Mouse (Mus musculus): Measurements from ENCODE around the gene Egflam. TPM values are rescaled to one million over a fixed set of nuclear protein-coding genes. Genes with fewer than 3 reads are reported as not detected.

The Egflam gene
- total RNA-seq (2021): 1 to 10 TPM; 7.7 to 8.7 TPM

DNA sequence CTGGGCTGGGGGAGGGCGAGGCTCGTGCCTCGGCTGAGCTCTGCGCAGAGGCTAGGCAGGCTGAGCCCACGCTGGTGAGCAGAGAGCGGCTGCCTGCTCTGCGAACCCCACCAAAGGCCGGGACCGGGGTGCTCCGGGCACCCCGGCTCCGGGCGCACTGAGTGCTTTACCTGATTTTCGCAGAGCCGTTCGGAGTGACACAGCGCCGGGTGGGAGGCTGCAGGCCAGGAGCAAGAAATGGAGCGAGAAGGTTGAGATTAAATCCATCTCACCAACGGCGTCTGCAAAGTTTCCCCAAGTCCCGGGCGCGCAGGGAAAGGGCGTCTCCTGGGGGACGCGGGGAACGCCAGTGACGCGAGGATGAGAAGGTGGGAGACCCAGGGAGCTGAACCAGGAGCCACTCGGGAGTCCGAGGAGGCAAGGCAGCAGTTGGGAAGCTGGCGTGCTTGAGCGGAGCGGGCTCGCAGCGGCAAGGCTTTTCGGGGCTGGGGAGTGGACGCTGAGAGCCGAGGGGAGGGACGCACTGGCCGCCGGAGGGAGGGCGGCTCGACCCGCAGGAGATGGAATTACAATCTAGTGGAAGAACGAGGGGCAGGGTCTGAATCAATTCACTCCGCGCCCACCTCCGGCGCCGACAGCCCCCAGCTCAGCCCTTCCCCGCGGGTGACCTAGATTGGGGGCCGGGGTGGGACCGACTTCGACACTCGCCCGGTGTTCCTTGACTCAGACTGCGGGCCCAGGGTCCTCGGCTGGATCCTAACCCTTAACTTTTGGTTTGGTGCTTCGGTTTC, at the start of gene Egflam:
Gene Egflam, minus strand, starts transcription at position 578 of the 791 bp plus-strand sequence.
- intact Hi-C loops (cut with DNase I): no loop called here
- DNase-seq (ENCODE audit: low spot score): no peak

DNA sequence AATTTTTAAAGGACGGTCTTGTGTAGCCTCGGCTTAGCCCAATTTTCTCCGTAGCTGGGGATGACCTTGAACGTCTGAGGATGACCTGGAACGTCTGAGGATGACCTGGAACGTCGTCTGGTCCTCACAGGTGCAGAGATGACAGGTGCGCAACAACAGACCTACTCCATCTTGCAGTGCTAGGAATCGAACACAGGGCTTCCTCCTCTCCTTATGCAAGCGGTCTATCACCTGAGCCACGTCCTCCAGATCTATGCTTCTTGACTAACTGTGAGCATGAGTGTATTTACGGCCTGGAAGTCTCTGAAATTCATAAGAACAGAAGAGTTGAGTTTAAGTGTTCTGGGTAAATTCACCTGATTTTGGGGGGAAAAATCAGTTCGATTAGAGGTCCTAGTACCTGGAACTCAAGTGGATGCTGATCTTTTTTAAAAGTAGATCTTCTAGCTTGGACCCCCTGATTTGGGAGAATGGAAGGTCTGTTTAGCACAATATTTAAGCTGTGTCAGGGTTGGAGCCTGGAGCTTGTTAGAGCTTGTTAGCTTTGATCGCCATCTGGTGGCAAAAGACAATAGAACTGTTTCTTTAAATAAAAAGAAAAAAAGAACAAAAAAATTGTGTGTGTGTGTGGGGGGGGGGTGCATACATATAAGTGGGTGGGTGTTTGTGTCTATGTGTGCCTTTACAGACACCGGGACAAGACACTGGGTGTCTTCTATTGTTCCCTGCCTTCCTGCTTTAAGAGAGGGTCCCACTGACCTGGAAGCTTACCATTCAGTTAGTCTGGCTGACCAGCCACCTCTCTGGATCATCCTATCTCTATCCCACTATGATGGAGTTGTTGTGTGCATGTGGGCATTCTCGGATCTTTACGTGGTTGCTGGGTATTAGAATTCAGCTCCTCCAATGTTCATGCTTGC, 45.5 kb upstream of the Egflam start:
- intact Hi-C loops (cut with DNase I): loop anchor here (1.0 to 10.0 kb wide), 3 partner anchors 159 to 534 kb away; no protein-coding TSS in a partner anchor
- DNase-seq (ENCODE audit: low spot score): no peak

DNA sequence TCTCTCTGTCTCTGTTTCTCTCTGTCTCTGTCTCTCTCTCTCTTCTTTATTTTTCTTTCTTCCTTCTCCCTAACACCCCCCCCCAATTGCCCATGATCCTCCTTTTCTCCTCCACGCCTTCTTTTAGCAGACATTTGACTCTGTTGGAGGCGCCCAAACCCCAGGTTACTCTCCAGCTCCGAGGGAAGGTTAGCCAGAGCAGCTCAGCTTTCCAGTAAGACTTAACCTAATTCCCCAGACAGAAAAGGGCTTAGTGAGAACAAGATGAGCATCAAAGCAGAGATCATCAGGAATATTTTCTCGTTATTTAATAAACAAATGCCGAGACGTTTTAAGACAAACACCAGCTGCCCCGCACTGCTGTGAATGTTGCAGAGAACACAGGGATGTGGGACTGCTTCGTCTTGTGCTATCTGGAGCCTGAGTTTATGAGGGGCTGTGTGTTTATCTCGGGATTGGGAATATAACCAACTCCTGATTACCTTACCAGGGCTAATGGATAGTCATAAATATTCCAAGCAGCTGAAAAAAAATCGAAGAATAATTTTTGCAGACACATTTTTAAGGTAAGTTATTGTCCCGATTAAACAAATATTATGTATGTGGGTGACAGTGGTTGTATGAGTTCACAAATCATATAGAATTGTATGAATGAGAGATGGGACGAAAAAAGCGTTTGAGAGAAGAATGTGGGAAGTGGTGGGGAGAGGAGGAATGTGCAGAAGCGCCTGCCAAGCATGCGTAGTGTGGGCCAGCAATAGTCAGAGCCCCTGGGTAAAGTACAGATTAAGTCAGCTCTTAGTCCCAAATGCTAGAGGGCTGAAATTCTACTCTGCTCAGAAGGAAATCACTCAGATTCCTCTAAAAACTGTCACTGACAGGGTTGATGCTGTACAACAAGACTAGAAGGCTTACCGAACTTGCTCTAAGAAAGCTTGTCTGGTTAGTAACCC, 44.2 kb upstream of the Egflam start:
- no peak for DNase-seq (ENCODE audit: low spot score)
- intact Hi-C loops (cut with DNase I): loop anchor here (1.0 to 10.0 kb wide), 3 partner anchors 158 to 533 kb away; no protein-coding TSS in a partner anchor

DNA sequence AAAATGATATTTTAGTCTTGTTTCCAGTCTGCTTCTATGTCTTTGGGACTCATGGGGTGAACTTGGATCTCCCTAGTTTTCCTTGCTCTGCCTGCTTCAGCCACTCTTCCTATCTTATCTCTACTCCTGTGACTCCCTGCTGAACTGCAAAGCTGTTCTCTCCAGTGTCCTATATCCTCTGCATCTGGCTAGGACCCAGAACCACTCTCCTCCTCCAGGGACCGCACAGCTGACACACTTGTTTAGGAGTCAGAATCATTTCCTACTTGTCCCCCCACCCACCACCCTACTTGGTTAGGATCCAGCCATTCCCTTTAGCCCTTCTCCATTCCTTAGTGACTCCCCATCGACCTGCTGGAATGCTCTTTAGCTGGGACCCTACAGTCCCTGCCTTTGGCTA, 26.1 kb upstream of the Egflam start:
- intact Hi-C loops (cut with DNase I): no loop called here
- DNase-seq (ENCODE audit: low spot score): no peak

DNA sequence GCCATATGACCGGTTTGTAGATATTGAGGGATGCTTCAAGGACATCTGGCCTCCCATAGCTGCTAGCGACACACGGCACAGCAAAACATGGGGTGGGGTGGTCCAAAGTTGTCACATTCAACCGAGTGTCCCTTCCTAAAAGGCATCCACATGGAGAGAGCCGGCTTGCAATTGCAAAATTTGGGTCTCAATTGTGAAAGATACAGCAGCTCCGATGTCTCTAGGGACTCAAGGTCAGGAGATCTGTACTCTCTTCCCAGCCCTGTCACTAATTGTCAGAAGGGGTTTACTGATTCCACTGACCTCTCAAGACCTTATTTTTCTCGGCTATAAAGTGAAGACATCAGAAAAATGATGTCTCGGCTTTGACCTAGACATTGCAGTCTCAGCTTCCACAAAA, 6.3 kb upstream of the Egflam start:
- no peak for DNase-seq (ENCODE audit: low spot score)
- intact Hi-C loops (cut with DNase I): no loop called here

DNA sequence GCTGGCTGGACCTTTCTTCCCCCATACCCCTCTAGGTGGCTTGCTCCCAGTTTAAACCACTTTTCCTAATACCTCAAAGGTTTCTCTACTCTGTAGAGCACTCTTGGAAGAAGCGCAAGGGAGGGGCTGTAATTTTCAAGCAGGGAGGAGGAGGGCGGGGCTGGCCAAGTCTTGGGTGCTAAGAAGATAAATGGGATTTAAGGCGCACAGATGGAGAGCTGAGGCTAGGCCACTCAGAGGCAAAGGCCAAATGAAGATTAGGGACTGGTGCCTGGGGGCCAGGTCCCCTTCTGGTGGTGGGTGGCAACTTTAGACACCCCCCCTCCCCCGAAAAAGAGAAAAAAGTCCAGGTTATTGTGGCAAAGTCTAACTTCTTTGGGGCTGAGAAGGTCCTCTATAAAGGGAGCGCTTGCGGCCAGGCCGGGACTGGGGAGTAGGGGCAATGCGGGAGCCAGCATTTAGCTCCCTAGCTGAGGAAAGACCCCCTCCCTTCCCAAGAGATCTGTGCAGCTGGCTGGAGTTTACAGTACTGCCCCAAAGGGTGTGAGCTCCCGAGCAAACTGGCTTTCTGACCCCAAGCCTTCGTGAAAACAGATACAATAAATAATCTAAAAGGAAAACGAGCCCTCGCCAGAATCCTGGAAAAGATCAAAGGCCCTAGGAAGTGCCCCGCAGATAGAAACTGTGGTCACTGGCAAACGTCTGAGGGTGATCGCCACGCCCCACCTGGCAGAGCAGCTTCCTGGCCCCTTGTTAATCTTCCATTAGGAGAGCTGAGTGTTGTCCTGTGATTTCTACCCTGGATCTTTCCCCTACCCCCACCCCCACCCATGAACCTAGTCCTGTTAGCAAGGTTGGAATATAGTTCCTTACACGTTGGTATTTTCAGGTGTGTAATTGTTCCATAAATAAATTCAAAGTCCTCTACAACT, 680 bp upstream of the Egflam start:
- DNase-seq (ENCODE audit: low spot score): no peak
- intact Hi-C loops (cut with DNase I): no loop called here

DNA sequence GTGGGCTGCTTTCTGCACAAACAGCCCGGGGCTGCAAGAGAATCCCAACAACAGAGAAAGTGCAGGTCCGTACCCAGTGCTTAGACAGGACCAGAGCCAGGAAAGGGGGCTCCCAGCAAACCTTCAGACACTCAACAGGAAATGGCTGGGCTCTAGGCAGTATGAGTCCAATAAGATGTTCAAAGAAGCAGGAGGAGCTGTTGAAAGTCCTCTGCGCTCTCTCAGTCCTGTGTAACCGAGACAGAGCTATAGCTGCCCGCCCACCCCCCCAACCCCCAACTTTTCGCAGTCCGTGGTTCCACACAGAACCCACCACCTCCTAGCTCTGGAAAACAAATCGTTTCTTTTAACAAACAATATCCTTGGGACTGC, 763 bp downstream of the Egflam start:
- intact Hi-C loops (cut with DNase I): no loop called here
- no peak for DNase-seq (ENCODE audit: low spot score)

DNA sequence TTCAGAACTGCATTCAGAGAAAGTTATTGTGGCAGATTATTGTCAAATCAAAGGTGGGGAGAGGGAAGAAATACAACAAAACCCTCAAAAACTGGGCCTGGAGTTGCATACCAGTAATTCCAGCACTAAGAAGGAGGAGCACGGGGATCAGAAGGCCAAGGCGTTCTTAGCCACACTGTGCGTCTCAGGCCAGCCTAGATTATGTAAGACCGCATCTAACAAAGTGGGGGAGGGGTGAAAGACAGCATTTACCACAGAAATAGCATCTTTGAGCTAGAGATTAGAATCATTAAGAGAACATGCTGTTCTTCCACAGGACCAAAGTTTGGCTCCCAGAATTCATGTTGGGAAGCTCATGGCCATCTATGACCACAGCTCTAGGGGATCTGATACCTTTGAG, 14.8 kb downstream of the Egflam start:
- intact Hi-C loops (cut with DNase I): no loop called here

DNA sequence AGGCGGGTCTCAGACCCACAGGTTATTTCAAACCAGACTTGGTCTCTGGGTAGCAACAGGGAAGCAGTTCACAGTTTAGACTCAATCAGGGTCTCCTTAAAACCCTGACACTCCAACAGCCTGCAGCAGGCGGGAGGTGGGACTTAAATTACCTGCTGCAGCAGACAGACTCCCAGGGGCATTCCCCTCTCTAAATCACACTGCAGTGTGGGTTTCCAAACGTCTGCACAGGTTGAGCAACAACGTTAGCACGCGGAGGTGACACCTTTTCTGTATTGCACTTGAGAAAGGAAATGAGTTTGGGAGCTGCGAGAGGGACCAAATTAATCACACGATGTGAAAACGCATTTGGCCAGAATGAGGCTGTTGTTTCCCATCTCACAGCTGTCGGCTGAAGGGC, 15.7 kb downstream of the Egflam start:
- intact Hi-C loops (cut with DNase I): no loop called here
- DNase-seq (ENCODE audit: low spot score): no peak

More for the DNA sequence above, 14.8 kb downstream of the Egflam start:
- DNase-seq (ENCODE audit: low spot score): no peak

DNA sequence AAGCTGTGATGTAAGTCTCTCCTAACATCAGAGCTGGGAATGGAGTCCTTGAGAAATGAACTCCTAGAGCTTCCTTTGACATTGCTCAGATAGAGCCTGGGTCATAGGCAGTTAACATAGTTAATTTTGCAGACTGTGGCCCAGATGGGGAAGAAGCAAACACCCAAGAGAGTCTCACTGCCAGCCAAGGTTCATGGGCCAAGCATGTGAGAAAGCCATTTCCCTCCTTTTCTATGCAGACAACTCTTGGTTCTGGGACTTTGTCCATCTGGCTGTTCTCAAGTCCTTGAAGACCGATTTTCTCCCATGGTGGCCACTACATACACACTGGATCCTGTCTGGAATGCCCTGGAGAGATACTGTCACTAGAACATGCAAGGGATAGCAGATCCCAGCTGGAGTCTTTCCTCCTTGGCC, 45.6 kb downstream of the Egflam start:
- intact Hi-C loops (cut with DNase I): no loop called here

DNA sequence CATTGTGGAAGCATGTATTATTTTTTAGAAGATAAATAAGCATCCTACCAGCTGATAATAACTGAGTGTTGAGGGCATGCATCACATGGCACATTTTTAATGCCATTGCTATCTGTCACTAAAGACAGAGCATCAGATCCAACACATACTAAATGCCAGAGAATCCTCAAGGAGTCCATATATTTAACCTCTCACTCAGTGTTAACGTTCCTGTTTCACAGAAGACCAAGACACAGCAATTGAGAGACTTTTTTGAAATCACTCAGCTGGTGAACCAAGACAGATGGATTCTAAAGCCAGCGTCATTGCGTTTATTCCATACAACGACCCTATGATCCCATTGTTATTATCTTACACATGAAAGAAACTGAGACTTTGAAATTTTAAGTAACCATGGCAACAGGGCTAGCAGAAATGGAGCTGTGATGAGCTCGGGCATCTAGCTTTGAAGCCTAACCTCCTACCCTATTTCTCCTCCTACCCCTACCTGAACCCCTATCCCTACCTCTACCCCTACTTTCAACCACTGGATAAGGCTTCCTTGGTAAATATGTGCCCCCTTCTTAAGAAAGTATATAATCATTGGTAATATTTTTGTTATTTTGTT, 57.4 kb downstream of the Egflam start:
- DNase-seq (ENCODE audit: low spot score): no peak
- intact Hi-C loops (cut with DNase I): no loop called here

More for the DNA sequence above, 45.6 kb downstream of the Egflam start:
- peak; percentile 27 for DNase-seq (ENCODE audit: low spot score)

DNA sequence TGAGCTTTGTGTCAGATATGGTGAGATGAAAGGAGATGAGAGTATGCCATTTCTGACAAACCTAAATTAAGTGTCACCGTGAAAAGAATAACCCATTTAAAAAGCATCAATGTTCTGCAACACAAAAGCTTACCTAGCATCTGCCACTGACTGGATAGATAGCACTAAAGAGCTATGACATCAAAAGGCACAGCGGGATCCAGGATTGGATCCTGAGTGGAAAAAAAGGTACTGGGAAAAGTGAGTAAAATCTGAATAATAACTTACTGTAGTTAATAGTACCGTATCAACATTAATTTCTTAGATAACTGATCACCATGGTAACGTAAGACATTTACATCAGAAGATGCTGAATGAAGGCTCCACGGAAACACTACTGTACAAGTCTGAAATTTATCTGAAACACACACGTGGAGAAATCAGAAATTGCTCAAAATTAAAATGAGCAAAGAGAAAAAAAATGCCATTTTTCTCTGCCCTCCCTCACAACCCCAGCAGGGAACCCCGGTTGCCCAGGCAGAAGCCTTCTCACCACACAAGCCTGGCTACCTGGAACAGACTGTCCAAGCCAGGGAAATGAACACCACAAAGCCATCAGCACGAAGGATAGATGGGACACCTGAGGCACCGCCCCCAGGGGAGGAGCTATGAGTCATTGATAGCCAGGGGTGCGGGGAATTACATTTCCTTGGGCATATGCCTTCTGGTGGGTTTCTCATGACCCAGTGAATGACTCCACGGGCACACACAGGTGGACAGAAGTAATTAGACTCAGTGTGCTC, 63.5 kb downstream of the Egflam start:
- intact Hi-C loops (cut with DNase I): no loop called here

DNA sequence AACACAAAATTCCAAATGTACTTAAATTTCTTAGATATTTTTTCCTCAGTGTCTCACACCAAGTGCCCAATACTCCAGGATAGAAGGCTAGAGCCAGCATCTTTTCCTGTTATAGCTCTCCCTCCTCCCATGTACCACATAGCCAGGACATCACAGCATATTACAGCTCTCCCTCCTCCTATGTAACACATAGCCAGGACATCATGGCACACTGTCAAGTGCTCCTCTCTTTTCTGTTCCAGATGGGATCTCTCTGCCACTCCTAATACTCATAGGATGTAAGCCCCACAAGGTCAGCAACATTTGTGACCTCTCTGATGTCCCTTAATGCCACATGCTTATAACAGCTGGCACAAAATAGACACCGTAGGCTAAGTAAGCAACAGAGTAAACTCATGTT, 65.3 kb downstream of the Egflam start:
- intact Hi-C loops (cut with DNase I): no loop called here
- no peak for DNase-seq (ENCODE audit: low spot score)

More for the DNA sequence above, 63.5 kb downstream of the Egflam start:
- no peak for DNase-seq (ENCODE audit: low spot score)

DNA sequence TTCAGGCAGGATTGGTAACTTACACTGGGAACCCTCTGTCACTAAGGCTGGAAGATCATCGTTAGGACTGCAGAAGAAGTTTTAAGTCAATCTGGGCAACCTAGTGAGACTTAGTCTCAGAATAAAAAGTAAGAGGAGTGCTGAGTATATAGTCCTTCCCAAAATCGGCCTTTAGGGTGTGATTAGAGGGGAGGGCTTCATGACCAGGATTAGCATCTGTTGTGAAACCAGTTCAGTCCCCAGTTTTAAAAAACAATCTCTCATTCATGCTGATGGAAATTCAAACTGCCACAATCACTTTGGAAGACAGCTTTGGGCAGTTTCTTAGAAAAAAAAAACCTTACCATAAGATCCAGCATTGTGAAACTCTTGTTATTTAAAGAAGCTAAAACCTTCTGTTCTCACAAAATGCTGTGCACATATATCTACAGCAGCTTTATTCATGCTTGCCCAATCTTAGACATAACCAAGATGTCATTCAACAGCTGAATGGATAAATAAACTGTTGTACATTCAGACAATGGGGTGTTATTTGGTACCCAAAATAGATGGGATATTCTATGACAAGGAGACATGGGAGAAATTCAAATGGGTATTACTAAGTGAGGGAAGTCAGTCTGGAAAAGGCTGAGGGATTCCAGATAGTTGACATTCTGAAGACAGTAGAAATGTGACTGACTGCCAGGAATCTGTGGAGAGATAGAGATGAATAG, 75.4 kb downstream of the Egflam start:
- DNase-seq (ENCODE audit: low spot score): no peak
- intact Hi-C loops (cut with DNase I): no loop called here

DNA sequence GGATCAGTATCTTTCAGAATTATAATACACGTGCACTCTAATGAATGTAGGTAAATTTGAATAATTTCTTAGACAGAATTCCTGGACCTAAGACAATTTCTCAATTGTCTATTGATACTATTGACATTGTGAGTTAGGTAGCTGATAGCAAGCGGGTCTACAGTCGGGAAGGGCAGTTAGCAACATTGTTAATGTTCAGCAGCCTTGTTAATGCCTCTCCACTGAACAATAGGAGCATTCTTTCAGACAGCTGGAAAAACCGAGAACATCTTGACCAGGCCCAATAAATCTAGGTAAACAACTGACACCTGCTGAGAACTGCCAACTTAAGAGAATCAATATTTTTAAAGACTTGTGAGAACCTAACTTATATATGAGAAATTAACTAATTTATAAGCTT, 77.3 kb downstream of the Egflam start:
- no peak for DNase-seq (ENCODE audit: low spot score)
- intact Hi-C loops (cut with DNase I): no loop called here

DNA sequence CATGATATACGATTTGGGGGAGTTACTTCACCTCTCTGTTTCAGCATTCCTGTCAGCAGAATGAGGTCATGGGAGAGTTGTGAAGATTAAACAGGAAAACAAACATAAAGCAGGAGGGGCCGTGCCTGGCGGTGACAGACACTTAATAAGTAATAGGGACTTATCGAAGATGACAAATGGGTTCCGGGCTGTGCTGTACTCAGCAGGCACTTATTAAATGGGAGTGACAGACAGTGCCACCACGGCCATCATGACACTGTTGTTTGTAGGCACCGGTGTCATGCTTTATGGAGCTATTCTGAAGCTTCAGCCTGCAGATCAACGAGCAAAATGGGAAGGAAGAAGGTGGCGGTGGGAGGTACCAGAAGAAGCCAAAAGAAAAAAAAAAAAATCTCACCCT, 82.7 kb downstream of the Egflam start:
- DNase-seq (ENCODE audit: low spot score): no peak
- intact Hi-C loops (cut with DNase I): no loop called here

DNA sequence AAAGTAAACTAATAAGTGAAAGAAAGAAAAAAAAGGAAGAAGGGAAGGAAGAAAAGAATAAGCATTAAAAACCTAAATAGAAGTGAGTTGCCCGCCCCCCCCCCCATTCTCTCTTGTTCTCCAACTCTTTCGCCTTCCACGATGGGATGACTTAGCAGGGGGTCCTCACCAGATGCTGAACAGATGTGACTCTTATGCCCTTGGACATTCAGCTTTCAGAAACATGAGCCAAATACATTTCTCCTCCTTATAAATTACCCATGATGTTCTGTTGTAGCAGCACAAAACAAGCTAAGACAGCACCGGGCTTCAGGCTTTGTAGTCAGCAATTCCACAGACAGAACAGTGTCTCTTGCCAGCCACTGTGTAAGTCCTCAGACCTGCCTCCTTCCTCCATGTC, 89.5 kb downstream of the Egflam start:
- intact Hi-C loops (cut with DNase I): no loop called here

More for the DNA sequence above, 89.5 kb downstream of the Egflam start:
- DNase-seq (ENCODE audit: low spot score): no peak

All from heart, postnatal 25 days (tissue).